Mouse (Mus musculus): Measurements from ENCODE around the gene Krtcap3.
A peak's percentile ranks its signal among the peaks of the same experiment; 100 is the strongest.

Gene Krtcap3

DNA sequence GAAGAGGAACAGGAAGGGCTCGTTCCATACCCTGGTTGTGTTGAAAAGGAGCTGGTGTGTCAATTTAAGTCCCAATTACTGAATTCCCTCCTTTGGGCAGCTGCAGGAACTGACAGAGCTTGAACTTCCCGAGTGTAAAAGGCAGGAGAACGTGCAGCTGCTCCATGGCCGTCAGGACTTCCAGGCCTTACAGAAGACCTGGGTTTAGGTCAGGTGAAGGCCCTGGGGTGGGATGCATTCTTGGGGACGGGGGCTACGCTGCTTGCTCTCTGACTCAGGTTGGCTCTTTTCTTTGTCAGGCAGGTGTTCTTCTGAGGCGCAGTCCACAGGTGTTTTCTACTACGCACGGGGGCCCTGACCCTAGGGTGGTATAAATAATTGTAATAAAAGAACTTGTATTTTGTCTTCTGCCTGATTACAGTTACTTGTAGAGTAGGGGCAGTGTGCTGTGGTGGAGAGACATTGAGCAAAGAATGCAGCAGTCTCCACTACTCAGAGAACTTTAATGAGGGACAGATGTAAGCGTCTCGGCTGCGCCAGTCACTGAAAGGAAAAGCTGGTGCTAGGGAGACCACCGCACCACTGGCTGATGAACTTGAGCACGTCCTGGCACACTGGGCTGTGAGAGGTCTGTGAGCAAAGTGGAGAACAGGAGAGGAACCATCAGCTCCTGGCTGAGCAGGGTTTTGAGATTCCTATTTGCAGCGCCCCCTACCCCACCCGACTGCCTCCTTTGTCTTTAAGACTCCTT is 1.5 kb downstream of the Krtcap3 start:
- no peak for DNase-seq (ENCODE audit: low read depth, low spot score)

DNA sequence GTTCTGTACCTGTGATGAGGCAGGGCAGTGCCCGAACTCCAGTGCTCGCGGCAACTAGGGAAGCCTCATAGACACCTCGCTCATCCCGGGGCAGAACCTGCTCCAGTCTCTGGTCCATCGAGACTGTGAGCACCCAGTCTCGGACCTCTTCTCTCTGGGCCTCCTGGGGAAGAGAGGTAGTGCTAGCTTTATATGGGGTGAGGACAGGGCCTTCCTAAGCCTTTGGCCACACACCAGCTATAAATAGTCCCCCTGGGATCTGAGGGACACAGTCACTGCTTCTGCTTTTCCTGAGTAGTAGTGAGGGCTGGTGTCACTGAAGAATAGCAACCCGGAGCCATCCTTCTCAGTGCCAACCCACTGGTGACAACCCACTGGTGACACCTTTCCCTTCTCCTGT is 2.3 kb downstream of the Krtcap3 start:
- DNase-seq (ENCODE audit: low read depth, low spot score): no peak

DNA sequence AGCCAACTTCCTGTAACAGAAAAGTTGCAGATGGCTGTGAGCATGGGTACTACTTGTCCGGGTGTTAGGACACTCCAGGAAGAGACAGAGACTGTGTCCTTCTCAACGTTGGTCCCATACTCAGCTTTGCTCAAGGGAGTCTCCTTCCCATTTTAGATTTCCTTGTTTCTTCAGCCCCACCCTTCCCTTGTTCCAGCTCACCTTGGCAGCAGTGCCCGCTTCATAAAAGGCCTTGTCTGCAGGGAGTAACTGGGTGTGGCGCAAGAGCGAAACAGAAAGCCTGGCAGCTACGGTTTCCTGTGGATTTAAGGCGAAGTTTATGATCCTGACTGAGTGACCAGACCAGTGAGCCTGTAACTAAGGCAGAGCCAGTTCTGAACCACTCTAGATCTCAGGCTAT is 3.0 kb downstream of the Krtcap3 start:
- no peak for DNase-seq (ENCODE audit: low read depth, low spot score)

DNA sequence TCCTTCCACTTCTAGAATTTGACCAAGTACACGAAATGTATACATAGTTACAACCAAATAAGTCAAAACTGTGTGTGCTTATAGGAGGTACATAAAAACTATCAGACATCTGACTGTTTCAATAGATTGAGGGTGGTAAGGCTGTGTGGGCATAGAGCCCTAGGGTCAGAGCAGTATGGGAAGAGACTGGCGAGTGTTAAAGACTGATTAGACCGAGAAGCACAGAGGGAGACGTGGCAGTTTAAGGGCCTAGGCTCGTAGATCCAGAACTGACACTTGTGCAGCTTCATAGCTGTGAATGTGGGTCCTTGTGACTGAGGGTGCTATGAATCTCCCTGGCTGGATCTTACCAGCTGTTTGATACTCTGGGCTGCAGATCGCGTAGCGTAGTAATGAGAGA is 3.4 kb downstream of the Krtcap3 start:
- no peak for DNase-seq (ENCODE audit: low read depth, low spot score)

DNA sequence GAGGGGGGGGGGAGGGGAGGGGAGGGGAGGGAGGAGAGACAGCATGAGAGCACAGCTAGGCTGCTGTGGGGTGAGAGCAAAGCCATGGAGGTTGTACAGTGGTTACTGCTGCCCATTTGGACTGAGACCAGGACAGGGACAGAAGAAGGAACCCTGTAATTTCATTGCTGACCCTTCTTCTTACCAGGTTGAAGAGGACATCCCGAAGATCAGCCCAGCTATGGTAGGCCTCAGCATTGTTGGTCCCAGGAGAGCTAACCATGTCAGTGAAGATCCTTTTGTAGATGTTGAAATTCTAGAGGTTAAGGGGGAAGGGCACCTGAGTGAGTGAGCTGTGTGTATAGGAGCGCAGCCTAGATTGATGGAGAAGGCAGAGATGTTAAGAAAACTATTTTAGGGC is 3.9 kb downstream of the Krtcap3 start:
- no peak for DNase-seq (ENCODE audit: low read depth, low spot score)

DNA sequence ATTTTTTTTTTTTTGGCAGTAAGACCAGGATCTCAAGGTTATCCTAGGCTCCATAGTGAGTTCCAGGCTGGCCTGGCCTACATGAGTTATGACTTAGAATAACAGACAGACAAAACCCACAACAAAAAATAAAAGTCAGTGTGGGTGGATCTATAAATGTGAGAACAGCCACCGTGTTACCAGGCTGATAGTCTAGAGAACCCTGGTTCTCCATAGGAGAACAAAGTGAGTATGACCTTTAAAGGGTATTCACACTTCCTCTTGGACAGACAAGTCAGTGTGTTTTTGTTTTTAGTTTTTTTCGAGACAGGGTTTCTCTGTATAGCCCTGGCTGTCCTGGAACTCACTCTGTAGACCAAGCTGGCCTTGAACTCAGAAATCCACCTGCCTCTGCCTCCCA is 4.5 kb downstream of the Krtcap3 start:
- DNase-seq (ENCODE audit: low read depth, low spot score): no peak

DNA sequence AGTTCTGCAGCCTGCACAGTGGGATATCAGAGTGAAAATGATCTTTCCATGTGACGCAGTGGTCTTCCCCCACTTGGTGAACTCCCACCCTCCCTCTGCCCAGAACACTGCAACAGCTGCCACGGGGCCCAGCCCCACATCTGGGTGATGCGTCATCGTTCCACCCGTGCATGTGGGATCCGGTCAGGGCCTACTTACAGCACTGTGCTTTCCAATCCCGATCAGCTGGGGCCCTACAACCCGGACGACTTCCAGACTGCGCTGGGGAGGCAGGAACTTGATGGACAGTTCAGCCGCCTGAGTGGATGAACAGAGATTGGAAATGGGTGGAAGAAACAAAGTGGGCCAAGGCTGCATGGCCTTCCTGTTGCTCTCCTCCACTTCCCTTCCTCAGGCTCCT is 6.1 kb downstream of the Krtcap3 start:
- no peak for DNase-seq (ENCODE audit: low read depth, low spot score)

DNA sequence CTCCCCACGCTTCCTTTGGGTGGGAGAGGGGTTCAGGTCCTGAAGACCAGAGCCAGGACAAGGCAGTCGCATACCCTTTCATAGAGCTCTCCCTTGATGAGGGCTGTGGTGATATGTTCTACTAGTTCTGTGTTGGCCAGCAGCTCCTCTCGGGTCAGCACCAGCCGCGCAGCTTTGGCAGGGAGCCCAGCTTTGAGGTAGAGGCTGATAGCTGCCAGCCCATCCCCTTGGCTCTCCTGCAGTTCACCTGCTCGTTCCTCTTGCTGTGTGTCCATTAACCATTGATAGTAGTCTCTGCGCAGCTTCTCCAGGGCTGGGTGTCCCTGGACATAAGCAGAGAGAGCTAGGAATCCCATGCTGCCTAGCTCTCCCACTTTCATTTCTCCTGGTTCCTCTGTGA is 14.6 kb downstream of the Krtcap3 start:
- no peak for DNase-seq (ENCODE audit: low read depth, low spot score)

DNA sequence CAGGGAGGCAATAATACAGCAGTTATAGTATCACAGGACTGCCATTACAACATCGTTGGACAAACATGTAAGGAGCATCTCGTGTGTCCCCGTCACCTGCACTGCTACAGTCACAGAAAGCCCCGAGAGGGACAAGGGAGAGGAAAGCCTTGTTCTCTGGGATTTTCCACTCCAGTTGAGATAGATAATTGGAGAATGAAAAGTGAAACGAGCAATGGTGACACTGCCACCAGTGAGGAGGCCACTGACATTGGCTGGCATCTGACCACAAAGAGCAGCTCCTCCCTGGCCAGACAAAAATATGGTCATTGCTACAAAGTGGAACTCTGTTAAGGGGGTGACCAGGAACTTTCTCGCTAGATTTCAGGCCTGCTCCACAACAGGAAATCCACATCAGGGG is 16.2 kb downstream of the Krtcap3 start:
- DNase-seq (ENCODE audit: low read depth, low spot score): no peak

DNA sequence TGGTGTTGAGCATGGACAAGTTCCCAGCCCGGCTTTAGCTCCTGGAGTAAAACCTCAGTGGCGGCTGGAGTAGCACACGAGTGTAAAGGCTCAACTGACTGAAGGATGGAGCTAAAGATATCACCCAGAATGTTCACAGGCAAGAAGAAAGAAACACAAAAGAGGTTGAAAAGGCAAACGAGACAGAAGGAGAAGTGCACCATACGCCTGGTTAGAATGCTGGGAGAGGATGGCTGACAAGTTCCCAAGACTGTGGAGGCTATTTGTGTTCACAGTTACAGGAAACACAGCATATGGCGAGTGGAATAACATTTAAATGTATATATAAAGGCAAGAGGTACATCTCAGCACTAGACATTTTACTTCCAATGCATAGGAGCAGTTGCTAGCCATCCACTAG is 21.5 kb downstream of the Krtcap3 start:
- DNase-seq (ENCODE audit: low read depth, low spot score): no peak

DNA sequence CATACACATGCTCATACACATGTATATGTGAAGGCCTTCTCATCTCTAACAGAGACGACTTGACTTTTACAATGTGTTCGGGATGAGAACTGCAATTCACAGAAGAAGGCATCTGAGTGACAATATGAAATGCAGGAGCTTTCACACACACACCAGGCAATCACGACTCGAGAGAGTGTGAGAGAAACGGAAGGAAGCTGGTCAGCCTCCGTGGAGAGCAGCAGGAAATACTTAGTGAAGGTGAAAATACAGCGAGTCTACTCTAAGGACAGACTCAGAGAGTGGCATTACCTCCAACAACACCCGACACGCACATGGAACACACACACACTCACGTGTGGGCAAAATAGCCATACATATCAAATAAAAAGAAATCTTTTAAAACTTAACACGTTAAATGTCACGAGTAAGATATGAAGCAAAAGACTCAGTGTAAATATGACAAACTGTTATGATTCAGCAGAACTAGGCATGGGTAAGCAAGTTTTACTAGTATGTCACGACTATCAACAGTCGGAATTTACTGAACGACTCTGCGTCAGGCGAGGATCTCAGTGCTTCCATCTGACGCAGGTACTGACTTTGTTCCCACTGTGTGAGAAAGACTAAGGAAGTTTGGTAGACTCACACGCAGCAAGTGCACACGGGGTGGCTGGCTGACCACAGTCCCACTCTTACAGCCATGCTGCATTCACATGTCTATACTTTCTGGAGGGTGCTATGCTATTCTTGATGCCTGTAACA is 27.9 kb downstream of the Krtcap3 start:
- no peak for DNase-seq (ENCODE audit: low read depth, low spot score)

DNA sequence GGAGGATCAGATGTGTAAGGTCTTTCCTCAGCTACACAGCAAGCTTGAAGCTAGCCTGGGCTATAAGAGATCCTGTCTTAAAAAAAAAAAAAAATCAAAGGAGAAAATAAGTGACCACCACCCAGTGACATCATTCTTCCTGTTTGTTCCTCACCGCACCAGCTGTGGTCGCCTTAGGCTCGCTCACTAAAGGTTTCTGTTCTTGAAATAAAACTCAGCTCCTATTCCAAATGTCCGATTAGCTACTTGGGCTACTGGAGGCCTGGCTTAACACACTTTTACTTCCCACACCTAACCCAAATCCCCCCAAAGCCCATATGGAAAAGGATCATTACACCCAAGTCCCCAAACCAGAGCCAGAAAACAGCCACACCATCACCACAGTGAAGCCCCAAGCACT is 36.7 kb downstream of the Krtcap3 start:
- no peak for DNase-seq (ENCODE audit: low read depth, low spot score)

DNA sequence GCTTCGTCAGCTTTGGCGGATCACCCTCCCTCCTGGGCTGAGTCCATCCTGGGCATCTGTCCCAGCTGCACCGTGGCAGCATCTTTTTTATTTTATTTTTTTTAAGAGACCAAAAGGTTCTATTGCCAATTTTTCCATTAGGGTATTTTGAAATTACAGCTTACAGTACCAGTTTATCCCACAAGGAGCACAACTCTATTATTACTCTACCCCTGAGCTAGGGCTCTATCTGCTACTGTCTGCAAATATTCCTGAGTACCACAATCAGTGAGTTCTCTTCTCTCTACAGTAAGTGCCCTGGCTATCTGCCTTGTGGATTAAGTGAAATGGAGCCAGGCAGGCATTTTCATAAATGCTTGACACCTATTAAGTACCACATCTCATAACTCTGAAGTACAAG is 37.2 kb downstream of the Krtcap3 start:
- DNase-seq (ENCODE audit: low read depth, low spot score): no peak

DNA sequence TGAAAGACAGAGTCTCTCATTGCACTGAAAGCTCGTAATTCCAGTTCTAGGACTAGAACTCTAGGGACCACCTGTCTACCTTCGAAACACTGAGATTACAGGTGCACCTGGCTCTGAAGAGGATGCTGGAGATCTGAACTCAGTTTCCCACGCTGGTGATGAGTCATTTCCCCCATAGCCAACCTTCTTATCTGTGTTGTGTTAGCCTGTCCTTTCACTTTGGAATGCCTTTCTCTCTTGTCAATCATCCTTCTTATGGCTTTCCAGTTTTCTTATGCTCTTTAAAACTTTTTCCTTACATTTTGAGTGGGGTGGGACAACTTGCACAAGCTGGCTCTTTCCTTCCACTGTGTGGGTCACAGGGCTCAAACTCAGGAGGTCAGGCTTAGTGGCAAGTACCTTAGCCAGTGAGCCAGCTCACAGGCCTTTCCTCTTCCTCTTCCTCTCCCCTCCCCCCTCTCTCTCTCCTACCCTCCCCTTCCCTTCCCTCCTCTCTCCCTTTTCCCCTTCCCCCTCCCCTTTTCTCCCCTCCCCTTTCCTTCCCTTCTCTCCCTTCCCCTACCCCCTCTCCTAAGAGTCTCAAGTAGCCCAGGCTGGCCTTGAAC is 38.2 kb downstream of the Krtcap3 start:
- DNase-seq (ENCODE audit: low read depth, low spot score): no peak

DNA sequence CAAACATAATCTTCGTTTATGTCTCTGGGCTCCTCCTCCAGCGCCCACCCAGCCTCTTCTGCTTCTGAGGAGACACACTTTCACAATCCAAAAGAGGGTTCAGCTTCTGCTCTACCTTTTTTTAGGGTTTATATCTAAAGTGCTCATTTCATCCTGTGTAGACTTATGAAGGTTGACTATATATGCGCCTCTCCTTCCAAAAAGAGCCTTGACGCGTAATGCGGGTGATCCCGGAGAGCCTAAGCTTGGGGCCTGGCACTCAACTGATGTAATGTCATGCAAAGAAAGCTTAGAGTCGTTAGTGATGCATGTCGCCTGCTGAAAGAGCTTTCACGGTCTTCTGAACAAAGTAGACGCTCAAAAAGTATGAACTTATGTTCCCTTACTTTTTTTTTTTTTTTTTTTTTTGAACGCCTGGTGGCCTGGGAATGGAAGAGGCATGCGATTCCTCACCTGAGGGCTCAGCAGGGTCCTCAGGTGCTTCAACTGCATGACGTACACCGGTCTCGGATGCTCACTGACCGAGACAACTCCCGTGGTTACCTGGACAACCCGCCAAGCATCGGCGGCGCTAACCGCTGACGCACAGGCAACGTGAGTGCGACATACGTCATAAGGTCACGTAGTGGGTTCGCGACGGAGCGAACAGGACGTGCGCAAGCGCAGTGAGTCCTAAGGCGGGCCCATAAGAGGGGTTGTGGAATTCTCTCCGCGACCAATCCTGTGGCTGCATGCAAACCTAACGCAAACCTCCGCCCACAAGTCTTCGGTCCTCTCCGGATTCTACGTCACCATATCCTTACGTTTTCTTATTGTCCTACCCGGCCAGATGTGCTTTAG is 39.2 kb downstream of the Krtcap3 start, which contains the start of gene Ift172:
TSS of gene Ift172 (minus strand) at position 596 of the 840 bp plus-strand sequence.
- DNase-seq (ENCODE audit: low read depth, low spot score): peak; percentile 92

DNA sequence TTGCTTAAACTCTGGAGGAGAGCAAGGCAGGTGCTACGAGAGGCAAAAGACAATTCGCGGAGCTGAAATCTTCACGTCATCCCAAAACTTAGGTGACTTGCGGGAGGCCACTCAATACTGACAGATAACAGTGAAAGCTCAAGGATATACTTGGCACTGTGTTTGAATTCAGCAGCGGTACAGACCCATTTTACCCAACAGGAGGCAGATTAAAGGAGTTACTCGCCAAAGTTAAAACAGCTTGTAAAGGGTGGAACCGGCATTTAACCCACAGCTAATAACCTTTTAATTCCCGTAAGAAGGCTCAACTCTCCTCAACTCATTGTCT is 39.8 kb downstream of the Krtcap3 start:
- DNase-seq (ENCODE audit: low read depth, low spot score): no peak

DNA sequence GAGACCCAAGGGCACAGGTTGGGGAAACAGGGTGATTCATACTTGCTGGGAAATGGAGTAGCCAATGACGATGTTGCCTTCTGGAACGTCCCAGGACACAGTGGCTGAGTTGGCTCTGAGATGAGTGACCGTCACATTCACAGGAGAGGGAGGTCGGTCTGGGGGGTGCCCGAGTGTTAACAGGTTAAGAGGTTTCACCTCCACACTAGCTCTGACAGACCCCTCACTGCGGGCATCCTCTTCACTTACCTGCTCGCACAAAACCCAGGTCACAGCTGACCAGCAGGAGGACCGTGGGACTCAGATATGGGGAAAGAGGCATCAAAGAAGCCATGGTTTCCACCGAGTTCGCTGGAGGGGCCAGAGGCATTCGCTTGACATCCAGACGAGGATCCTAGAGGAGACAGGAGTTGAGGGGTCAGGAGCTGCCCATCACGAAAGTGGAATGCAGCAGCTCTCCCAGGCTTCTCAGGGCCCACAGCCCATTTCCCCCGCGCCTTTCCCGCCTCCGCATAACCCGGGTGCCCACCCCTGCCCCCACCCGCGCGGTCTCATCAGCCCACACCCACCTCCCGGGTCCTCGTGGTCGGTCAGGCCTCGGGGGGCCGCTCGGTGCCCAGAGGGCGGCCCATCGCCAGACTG is 43.6 kb downstream of the Krtcap3 start:
- no peak for DNase-seq (ENCODE audit: low read depth, low spot score)

DNA sequence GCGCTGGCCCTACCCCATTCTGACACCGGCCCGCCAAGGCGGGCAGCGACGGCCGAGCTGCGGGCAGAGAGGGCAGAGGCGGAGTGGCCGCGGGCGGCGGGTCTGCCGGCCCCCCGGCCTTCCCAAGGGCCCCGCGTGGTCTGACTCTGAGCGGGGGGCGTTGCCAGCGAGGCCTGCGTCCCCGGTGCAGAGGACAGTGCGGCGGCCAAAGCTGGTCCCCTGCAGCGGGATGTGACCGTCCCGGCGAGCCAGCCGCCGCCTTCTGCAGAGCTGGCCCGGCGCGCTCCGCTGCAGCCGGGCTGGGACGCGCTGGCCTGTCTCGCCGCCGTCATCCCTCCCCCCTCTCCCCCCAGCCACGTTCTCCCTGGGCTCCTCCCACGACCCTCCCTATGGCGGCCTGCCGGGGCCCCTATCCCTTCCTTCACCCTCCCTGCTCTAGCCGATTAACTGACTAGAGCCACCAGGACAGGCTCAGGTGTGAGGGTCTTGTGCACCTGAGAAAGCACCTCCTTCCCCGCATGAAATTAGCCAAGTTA is 44.2 kb downstream of the Krtcap3 start, which contains the start of gene Fndc4:
TSS of gene Fndc4 (minus strand) at position 475 of the 536 bp plus-strand sequence.
- DNase-seq (ENCODE audit: low read depth, low spot score): peak; percentile 42

DNA sequence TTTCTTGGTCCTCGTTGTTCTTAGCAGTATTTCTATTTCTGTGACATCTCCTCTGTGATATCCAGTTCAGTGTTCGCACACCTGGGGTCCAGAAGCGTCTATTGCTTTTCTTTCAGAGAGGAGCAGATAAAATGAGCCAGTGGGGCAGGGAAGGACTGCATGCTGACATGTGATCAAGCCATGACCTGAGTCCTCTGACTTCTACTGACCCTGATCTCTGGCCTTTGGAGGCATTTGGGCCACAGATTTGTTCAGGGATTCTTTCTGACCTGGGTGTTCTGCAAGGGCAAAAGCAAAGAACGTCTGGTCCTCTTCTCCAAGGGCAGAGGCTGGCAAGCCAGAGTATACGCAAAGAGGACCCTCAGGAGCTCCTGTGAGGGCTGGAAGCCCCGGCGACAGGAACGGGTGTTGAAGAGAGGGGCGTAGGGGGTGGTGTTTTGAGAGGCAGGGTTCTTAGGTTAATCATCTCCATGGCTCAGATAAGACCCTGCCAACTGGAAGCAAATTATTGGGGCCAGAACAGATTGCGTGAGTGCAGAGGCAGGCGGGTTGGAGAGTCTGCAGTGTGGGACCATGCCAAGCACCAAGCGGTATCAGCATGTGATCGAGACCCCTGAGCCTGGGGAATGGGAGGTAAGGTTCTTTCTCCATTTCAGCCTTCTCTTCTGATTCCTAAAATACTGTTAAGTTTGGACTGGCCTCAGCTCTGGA is 45.7 kb downstream of the Krtcap3 start, which contains the start of gene Gckr:
TSS of gene Gckr (plus strand) at position 397 of the 711 bp plus-strand sequence.
- no peak for DNase-seq (ENCODE audit: low read depth, low spot score)

DNA sequence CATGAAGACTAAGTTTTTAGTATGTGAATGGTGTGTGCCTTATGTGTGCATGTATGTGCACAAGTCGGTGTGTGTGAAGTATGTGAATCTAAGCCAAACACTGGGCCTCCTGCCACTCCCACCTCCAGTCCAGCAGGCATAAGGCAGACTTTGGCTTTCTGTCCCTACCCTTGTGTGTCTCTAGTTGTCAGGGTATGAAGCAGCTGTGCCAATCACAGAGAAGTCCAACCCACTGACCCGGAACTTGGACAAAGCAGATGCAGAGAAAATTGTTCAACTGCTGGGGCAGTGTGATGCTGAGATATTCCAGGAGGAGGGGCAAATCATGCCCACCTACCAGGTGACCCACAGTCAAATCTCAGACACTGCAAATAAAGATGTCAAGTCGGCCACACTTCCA is 46.5 kb downstream of the Krtcap3 start:
- no peak for DNase-seq (ENCODE audit: low read depth, low spot score)

All from retina, postnatal 7 days (tissue).